Mouse (Mus musculus) skeletal muscle tissue, adult 2 months (tissue): ENCODE results near the gene Actr3b.

ENCODE experiments used
- DNase-seq: peaks from one replicate; pipeline ENCODE4 v3.0.0-alpha.2; 2012; ENCODE audit warnings: low read depth, low spot score

Actr3b gene

DNA sequence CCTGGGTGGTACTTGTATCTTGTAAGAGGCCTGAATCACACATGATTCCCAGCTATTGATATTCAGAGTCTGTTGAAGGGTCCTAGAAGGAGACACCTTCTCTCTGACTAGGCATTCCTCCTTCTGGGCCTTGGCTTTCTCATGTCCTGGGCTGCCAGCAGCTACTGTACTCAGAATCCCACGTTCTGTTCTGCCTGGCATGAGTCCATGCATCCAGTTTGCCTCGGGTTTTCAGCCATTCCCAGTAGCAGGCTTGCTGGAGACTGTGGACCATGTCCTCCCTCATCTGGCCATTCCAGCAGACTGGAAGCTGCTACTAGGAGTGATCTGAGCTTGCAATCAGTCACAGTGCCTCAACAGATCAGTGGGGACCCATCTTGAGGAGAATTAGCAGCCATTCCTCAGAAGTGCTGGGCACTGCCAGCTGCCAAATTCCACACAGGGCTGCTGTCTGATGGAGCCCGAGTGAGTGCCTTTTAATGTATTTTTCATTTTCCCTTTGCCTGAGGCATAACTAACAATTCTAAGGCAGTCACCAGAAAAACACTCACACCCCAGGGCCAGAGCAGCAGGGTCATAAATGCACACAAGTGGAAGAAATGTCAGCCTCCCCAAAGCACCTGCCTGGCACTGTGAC is 130.1 kb downstream of the Actr3b start:
- no peak for DNase-seq

DNA sequence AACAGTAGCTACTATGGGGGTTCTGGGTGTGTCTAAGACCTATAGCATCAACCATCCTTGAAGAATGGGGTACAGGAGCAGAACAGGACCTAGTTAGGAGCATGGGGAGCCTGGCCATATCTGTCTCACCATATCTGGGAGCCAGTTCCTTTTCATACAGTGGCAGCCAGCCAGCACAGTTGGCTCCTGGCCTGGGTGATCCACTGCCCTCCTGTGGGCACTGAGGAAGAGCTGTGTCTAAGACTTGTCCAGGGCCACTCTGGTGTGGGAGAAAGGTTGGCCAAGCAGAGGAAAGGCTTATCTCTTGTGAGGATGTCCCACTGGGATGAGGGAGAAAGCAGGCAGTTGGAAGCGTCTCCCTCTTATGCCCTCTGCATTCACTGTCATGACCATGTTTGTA is 131.5 kb downstream of the Actr3b start:
- no peak for DNase-seq
